Mouse (Mus musculus): ENCODE results near the gene Mon2. TPM values are rescaled to one million over a fixed set of nuclear protein-coding genes. Genes with fewer than 3 reads are reported as not detected.

Gene Mon2
- polyA plus RNA-seq, 1 experiment from 2014 or later, result 31.7 TPM

GRCm38 (mm10) chr10:122958699-122959098 lies 117.6 kb downstream of the Mon2 start:
- 90% methylated on average over 5 of the region's 5 CpGs for WGBS
- ATAC-seq (ENCODE audit: insufficient read depth, low FRiP score, low TSS enrichment), result no peak
- H3K9ac ChIP-seq (ENCODE audit: low read length), result no peak overlapping the region

DNA sequence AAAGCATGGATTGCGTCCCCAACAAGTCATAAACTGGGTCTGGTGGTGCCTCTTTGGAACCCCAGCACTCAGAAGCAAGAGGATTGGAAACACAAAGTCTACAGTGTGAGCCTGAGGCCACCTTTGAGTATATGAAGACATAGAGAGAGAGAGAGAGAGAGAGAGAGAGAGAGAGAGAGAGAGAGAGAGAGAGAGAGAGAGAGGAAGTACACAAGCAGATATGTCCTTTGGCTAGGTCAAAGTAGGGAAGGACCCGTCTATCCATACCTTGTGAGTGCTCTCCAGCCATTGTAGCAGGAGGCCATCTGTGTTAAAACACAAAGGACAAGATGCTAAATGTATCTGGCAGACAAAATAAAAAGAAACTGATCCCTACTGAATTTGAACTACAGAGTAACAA lies 118.4 kb downstream of the Mon2 start:
- ATAC-seq (ENCODE audit: insufficient read depth, low FRiP score, low TSS enrichment), result no peak
- no peak for DNase-seq (ENCODE audit: low spot score)
- H3K36me3 ChIP-seq (ENCODE audit: control insufficient read depth, insufficient read depth, low read length), result no peaks in the 10 kb centered on the region
- H3K9me3 ChIP-seq (ENCODE audit: control insufficient read depth, low read length), result no peaks in the 10 kb centered on the region
- H3K27ac ChIP-seq (ENCODE audit: low read depth, low read length), result no peak overlapping the region
- no peak overlapping the region for H3K9ac ChIP-seq (ENCODE audit: low read length)
- no peaks in the 10 kb centered on the region for H3K27me3 ChIP-seq (ENCODE audit: control insufficient read depth, insufficient read depth, low read length)
- H3K4me3 ChIP-seq (ENCODE audit: low read depth, low read length), result no peak overlapping the region
- WGBS, result 86% methylated on average over 2 of the region's 2 CpGs
- H3K4me2 ChIP-seq (ENCODE audit: low read depth), result no peak overlapping the region
- no peaks in the 10 kb centered on the region for H3K4me1 ChIP-seq (ENCODE audit: control insufficient read depth, insufficient read depth, low read length)

More at GRCm38 (mm10) chr10:122958699-122959098, 117.6 kb downstream of the Mon2 start:
- DNase-seq (ENCODE audit: low spot score), result no peak
- Histone ChIP-seq H3K4me1 (ENCODE audit: control insufficient read depth, insufficient read depth, low read length) (peaks cover 1% of the 10 kb centered on the region), H3K9me3 (ENCODE audit: control insufficient read depth, low read length) (no peaks in the 10 kb centered on the region), H3K4me2 (ENCODE audit: low read depth) (no peak overlapping the region), H3K27ac (ENCODE audit: low read depth, low read length) (no peak overlapping the region), H3K4me3 (ENCODE audit: low read depth, low read length) (no peak overlapping the region), H3K36me3 (ENCODE audit: control insufficient read depth, insufficient read depth, low read length) (no peaks in the 10 kb centered on the region), H3K27me3 (ENCODE audit: control insufficient read depth, insufficient read depth, low read length) (no peaks in the 10 kb centered on the region)

DNA sequence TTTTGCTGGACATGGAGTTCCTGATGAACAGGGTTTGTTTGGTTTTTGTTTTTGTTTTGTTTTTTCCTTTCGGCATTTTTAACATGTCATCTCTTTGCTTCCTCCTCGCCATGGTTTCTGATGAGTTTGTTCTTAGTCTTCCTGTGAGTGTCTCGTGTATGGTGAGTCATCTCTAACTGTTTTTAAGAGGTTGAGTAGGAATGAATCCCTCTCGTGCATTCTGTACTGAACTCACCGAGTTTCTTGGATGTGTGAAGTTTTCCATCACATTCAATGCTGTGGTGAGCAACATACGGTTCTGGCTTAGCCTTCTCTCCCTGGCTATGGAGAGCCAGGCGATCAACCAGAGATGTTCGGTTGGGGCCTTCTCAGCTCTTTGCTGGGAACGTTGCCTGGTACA lies 122.7 kb downstream of the Mon2 start:
- DNase-seq (ENCODE audit: low spot score) (no peak), ATAC-seq (ENCODE audit: insufficient read depth, low FRiP score, low TSS enrichment) (no peak)
- Histone ChIP-seq H3K4me1 (ENCODE audit: control insufficient read depth, insufficient read depth, low read length) (peaks cover 4% of the 10 kb centered on the region; the same call in 1 of the 2 replicates), H3K4me3 (ENCODE audit: low read depth, low read length) (no peak overlapping the region), H3K27me3 (ENCODE audit: control insufficient read depth, insufficient read depth, low read length) (no peaks in the 10 kb centered on the region), H3K4me2 (ENCODE audit: low read depth) (no peak overlapping the region), H3K36me3 (ENCODE audit: control insufficient read depth, insufficient read depth, low read length) (no peaks in the 10 kb centered on the region), H3K9ac (ENCODE audit: low read length) (no peak overlapping the region), H3K27ac (ENCODE audit: low read depth, low read length) (no peak overlapping the region), H3K9me3 (ENCODE audit: control insufficient read depth, low read length) (no peaks in the 10 kb centered on the region)
- WGBS, result 91% methylated on average over 9 of the region's 9 CpGs

- no peak overlapping the region for H3K27ac ChIP-seq (ENCODE audit: low read depth, low read length)
- 75% methylated on average over 6 of the region's 6 CpGs for WGBS
- H3K27me3 ChIP-seq (ENCODE audit: control insufficient read depth, insufficient read depth, low read length), result no peaks in the 10 kb centered on the region
- peaks cover 4% of the 10 kb centered on the region; the same call in 1 of the 2 replicates for H3K4me1 ChIP-seq (ENCODE audit: control insufficient read depth, insufficient read depth, low read length)
- DNase-seq (ENCODE audit: low spot score) (no peak), ATAC-seq (ENCODE audit: insufficient read depth, low FRiP score, low TSS enrichment) (no peak)
- no peaks in the 10 kb centered on the region for H3K36me3 ChIP-seq (ENCODE audit: control insufficient read depth, insufficient read depth, low read length)
- no peak overlapping the region for H3K4me3 ChIP-seq (ENCODE audit: low read depth, low read length)
- H3K9ac ChIP-seq (ENCODE audit: low read length), result no peak overlapping the region
- no peak overlapping the region for H3K4me2 ChIP-seq (ENCODE audit: low read depth)
- H3K9me3 ChIP-seq (ENCODE audit: control insufficient read depth, low read length), result no peaks in the 10 kb centered on the region
These were observed 125.3 kb downstream of the Mon2 start for GRCm38 (mm10) chr10:122950966-122951365.

DNA sequence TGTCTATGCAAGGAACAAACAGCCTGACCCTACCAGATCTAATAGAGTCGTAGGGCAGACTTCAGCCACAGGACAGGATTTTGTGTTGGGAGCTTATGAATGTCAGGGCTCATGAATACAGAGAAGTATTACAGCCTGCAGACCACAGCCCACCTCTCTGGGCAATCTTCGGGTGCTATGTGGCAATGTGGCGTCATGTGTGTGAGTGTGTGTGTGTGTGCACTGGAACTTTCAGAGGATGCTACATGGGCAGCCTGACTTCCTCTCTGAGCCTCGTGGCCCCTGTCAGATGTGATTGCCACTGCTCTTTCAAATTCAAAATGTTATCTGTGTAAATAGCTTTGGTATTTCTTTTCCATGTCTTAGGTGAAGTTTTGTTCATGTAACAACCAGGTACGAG lies 131.4 kb downstream of the Mon2 start:
- H3K36me3 ChIP-seq (ENCODE audit: control insufficient read depth, insufficient read depth, low read length), result no peaks in the 10 kb centered on the region
- DNase-seq (ENCODE audit: low spot score) (no peak), ATAC-seq (ENCODE audit: insufficient read depth, low FRiP score, low TSS enrichment) (no peak)
- 77% methylated on average over 5 of the region's 5 CpGs for WGBS
- H3K4me2 ChIP-seq (ENCODE audit: low read depth), result no peak overlapping the region
- peaks cover 4% of the 10 kb centered on the region; the same call in 1 of the 2 replicates for H3K4me1 ChIP-seq (ENCODE audit: control insufficient read depth, insufficient read depth, low read length)
- H3K27ac ChIP-seq (ENCODE audit: low read depth, low read length), result no peak overlapping the region
- no peak overlapping the region for H3K4me3 ChIP-seq (ENCODE audit: low read depth, low read length)
- no peaks in the 10 kb centered on the region for H3K27me3 ChIP-seq (ENCODE audit: control insufficient read depth, insufficient read depth, low read length)
- no peak overlapping the region for H3K9ac ChIP-seq (ENCODE audit: low read length)
- H3K9me3 ChIP-seq (ENCODE audit: control insufficient read depth, low read length), result no peaks in the 10 kb centered on the region

DNA sequence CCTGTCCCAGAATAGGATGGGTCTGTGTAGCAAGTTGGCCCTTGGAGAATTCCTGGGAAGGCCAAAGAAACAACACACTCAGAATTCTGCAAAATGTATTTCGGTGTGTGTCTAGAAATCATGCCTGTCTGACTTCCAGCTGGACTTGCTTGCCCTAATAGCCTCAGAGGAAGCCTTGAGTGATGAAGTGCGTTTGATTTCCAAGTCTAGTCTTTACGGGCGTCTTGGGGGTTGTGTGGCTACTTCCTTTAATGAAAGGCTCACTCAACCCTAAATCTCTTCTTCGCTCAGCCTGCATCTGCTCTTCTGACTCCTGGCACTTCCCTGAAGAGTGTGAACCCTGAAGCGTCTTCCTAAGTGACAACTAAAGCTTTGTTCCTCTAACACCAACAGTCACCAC lies 132.5 kb downstream of the Mon2 start:
- no peaks in the 10 kb centered on the region for H3K27me3 ChIP-seq (ENCODE audit: control insufficient read depth, insufficient read depth, low read length)
- WGBS, result 47% methylated on average over 6 of the region's 6 CpGs
- no peak for DNase-seq (ENCODE audit: low spot score)
- H3K36me3 ChIP-seq (ENCODE audit: control insufficient read depth, insufficient read depth, low read length), result no peaks in the 10 kb centered on the region
- H3K4me1 ChIP-seq (ENCODE audit: control insufficient read depth, insufficient read depth, low read length), result peaks cover 4% of the 10 kb centered on the region; the same call in 1 of the 2 replicates
- H3K9me3 ChIP-seq (ENCODE audit: control insufficient read depth, low read length), result no peaks in the 10 kb centered on the region
- H3K27ac ChIP-seq (ENCODE audit: low read depth, low read length), result no peak overlapping the region; the same call in 1 of the 2 replicates
- H3K4me3 ChIP-seq (ENCODE audit: low read depth, low read length), result no peak overlapping the region
- ATAC-seq (ENCODE audit: insufficient read depth, low FRiP score, low TSS enrichment), result no peak
- H3K9ac ChIP-seq (ENCODE audit: low read length), result no peak overlapping the region
- no peak overlapping the region for H3K4me2 ChIP-seq (ENCODE audit: low read depth)

GRCm38 (mm10) chr10:122942771-122943170 lies 133.5 kb downstream of the Mon2 start:
- H3K27ac ChIP-seq (ENCODE audit: low read depth, low read length), result no peak overlapping the region
- H3K9me3 ChIP-seq (ENCODE audit: control insufficient read depth, low read length), result no peaks in the 10 kb centered on the region
- H3K4me1 ChIP-seq (ENCODE audit: control insufficient read depth, insufficient read depth, low read length), result peaks cover 4% of the 10 kb centered on the region; the same call in 1 of the 2 replicates
- H3K4me2 ChIP-seq (ENCODE audit: low read depth), result no peak overlapping the region
- no peak overlapping the region for H3K4me3 ChIP-seq (ENCODE audit: low read depth, low read length)
- no peaks in the 10 kb centered on the region for H3K27me3 ChIP-seq (ENCODE audit: control insufficient read depth, insufficient read depth, low read length)
- WGBS, result 84% methylated on average over 7 of the region's 7 CpGs
- no peak overlapping the region for H3K9ac ChIP-seq (ENCODE audit: low read length)
- no peak for ATAC-seq (ENCODE audit: insufficient read depth, low FRiP score, low TSS enrichment)
- H3K36me3 ChIP-seq (ENCODE audit: control insufficient read depth, insufficient read depth, low read length), result no peaks in the 10 kb centered on the region
- DNase-seq (ENCODE audit: low spot score), result no peak

MicroRNA genes within 50 kb of the gene (microRNA counts, 519-probe panel; counts per million panel counts)
- microRNA mmu-let-7i, result 5,254 counts per million, percentile 92 among the panel's probes with 10 or more counts

Small RNA genes lying within 50 kb of the gene (microRNA-seq; reads per million reads assigned to microRNA genes)
- gene Mirlet7i, result 5,668 reads per million, percentile 93 among the genes with 10 or more reads in this experiment

Other genes starting within 250 kb of the Mon2 start
- 75.9 and 79.7 TPM in 2 replicates for gene Usp15, start 120.5 kb upstream of the Mon2 start, polyA plus RNA-seq (2014; fragmentation: Nextera tagmentation; extraction: Ambion mirVana)
- gene Fam19a2, start 187.5 kb upstream of the Mon2 start, polyA plus RNA-seq (2014; fragmentation: Nextera tagmentation; extraction: Ambion mirVana), result 9.6 and 9.9 TPM in 2 replicates